Mouse (Mus musculus) intestine, postnatal 0 days (tissue): Measurements from ENCODE around the gene Ttc7. TPM values are rescaled to one million over a fixed set of nuclear protein-coding genes. Genes with fewer than 3 reads are reported as not detected.

ENCODE experiments used
- ATAC-seq: fragments of 200-750 bp; cut with Nextera tagmentation; 2 replicates; pipeline ENCODE4 v1.8.0; 2017; ENCODE audit warnings: mild to moderate bottlenecking, moderate TSS enrichment, moderate library complexity
- H3K27ac ChIP-seq: fragments of 300-500 bp; sonication (generic); 2 replicates; pipeline ENCODE4 v1.5.1; 2014; ENCODE audit warnings: mild to moderate bottlenecking, low read depth, low read length, moderate library complexity
- H3K27me3 ChIP-seq: fragments of 300-500 bp; sonication (generic); replicated peaks from 2 replicates; pipeline ENCODE4 v1.6.1; 2014; ENCODE audit warnings: low read length, mixed read lengths; ENCODE audit not compliant: control insufficient read depth, insufficient read depth
- H3K36me3 ChIP-seq: fragments of 300-500 bp; sonication (generic); 2 replicates; pipeline ENCODE4 v1.6.1; 2014; ENCODE audit warnings: mild to moderate bottlenecking, moderate library complexity; ENCODE audit not compliant: control insufficient read depth, insufficient read depth
- H3K4me1 ChIP-seq: fragments of 300-500 bp; sonication (generic); replicated peaks from 2 replicates; pipeline ENCODE4 v1.6.1; 2014; ENCODE audit warnings: antibody characterized with exemption, low read length, mixed read lengths; ENCODE audit not compliant: control insufficient read depth, insufficient read depth
- H3K4me2 ChIP-seq: fragments of 300-500 bp; sonication (generic); replicated peaks from 2 replicates; pipeline ENCODE4 v1.6.1; 2014; ENCODE audit warnings: low read depth, mild to moderate bottlenecking, moderate library complexity
- H3K4me3 ChIP-seq: fragments of 300-500 bp; sonication (generic); 2 replicates; pipeline ENCODE4 v1.5.1; 2014; ENCODE audit warnings: low read depth, low read length
- H3K9ac ChIP-seq: fragments of 300-500 bp; sonication (generic); 2 replicates; pipeline ENCODE4 v1.6.1; 2014; ENCODE audit warnings: mild to moderate bottlenecking, low read depth, low read length
- H3K9me3 ChIP-seq: fragments of 300-500 bp; sonication (generic); 2 replicates; pipeline ENCODE4 v1.6.1; 2016; ENCODE audit warnings: mixed run types; ENCODE audit not compliant: control insufficient read depth
- CTCF ChIP-seq: sonication (generic); IDR thresholded peaks from 2 replicates; pipeline ENCODE4 v1.5.1; 2016; ENCODE audit warnings: low read depth, mild to moderate bottlenecking, control low read depth, antibody characterized with exemption, moderate library complexity
- WGBS: fragments of 180-500 bp; shearing (Covaris S2); extraction: QIAGEN DNeasy Blood & Tissue Kit; methylation state at CpG from one replicate; pipeline ENCODE4 v1.1.7; 2014; 5-methylcytosine and 5-hydroxymethylcytosine counted together
- polyA plus RNA-seq: library from polyadenylated mRNA; unstranded; fragments of >200 nt; fragmentation: Nextera tagmentation; extraction: Ambion mirVana; gene quantifications from 2 replicates; pipeline ENCODE4 v1.2.1, GENCODE M21; 2015

Ttc7 gene
- polyA plus RNA-seq, 1 experiment from 2014 or later, result 61.7 TPM

GRCm38 (mm10) chr17:87378354-87379159, 95.9 kb downstream of the Ttc7 start:
- WGBS, result 69% methylated on average over 16 of the region's 16 CpGs
- Histone ChIP-seq H3K36me3 (peaks cover 8% of the 10 kb centered on the region; the same call in 1 of the 2 replicates), H3K4me2 (no peak overlapping the region), H3K9ac (no peak overlapping the region), H3K4me3 (no peak overlapping the region), H3K9me3 (no peaks in the 10 kb centered on the region), H3K27me3 (no peaks in the 10 kb centered on the region), H3K4me1 (no peaks in the 10 kb centered on the region), H3K27ac (no peak overlapping the region)
- ATAC-seq, result no peak
- TF ChIP-seq CTCF, result peak; percentile 24; the same call in 1 of the 2 replicates

DNA sequence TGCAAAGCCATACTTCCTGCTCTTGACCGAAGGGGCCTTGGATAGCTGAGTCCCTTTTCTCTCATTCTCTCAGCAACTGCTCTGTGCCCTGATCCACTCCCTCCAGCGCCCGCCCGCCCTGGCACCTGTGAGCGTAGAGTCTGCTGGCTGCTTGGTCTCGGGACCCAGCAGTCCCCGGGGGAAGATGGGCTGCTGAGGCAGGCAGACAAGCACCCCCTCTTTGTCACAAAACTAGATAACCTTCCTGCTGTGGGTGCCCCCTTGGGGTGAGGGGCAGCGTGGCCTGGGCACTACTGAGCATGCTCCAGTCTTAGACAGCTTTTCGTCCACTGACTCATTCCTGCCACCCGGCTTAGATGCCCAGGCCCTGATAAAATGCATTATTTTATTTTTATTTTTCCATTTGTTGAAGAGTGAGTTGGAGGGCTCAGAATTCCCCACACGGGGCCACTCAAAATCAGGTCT, 96.5 kb downstream of the Ttc7 start:
- WGBS, result 82% methylated on average over 11 of the region's 11 CpGs
- Histone ChIP-seq H3K9me3 (no peaks in the 10 kb centered on the region), H3K36me3 (peaks cover 8% of the 10 kb centered on the region; the same call in 1 of the 2 replicates), H3K27me3 (no peaks in the 10 kb centered on the region), H3K4me2 (no peak overlapping the region), H3K9ac (no peak overlapping the region), H3K27ac (no peak overlapping the region), H3K4me3 (no peak overlapping the region), H3K4me1 (no peaks in the 10 kb centered on the region)
- ATAC-seq, result no peak
- no peak for TF ChIP-seq CTCF

DNA sequence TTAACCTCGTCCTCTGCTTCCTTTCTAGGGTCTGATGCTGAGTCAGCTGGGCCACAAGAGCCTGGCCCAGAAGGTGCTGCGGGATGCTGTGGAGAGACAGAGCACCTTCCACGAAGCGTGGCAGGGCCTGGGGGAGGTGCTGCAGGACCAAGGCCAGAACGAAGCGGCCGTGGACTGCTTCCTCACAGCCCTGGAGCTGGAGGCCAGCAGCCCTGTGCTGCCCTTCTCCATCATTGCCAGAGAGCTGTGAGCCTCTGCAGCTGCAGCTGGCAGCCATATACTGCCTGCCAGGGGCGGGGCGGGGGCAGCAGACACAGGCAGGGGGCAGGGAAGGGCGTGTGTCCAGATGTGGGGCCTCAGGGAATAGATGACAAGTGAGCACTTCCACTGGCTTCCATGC, 97.1 kb downstream of the Ttc7 start:
- ATAC-seq, result no peak
- no peaks in the 10 kb centered on the region for H3K4me1 ChIP-seq
- no peak overlapping the region for H3K9ac ChIP-seq
- no peak overlapping the region for H3K4me3 ChIP-seq
- peaks cover 8% of the 10 kb centered on the region; the same call in 1 of the 2 replicates for H3K36me3 ChIP-seq
- no peak for TF ChIP-seq CTCF
- H3K4me2 ChIP-seq, result no peak overlapping the region
- H3K9me3 ChIP-seq, result no peaks in the 10 kb centered on the region
- WGBS, result 50% methylated on average over 10 of the region's 10 CpGs
- no peak overlapping the region for H3K27ac ChIP-seq
- H3K27me3 ChIP-seq, result no peaks in the 10 kb centered on the region

DNA sequence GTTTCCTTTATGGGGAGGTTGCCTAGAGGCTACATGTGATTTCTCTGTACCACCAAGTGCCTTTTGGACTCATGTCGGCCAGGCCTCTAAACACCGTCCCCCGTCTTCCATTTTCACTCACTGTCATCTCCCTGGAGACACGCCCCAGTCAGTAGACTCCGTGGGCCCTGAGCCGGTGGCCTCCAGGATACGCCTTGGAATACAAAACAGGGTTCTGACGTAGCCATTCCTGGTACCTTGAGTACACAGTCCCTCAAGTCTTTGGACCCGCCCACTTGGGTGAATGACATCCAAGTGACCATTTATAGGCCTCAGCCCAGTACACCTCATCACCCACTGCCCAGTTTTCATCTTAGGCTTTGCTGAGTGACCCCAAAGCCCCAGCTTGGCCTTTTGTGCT, 98.0 kb downstream of the Ttc7 start:
- ATAC-seq, result no peak
- H3K4me1 ChIP-seq, result no peaks in the 10 kb centered on the region
- H3K27ac ChIP-seq, result no peak overlapping the region
- no peak overlapping the region for H3K4me3 ChIP-seq
- no peaks in the 10 kb centered on the region for H3K9me3 ChIP-seq
- no peak overlapping the region for H3K9ac ChIP-seq
- H3K4me2 ChIP-seq, result no peak overlapping the region
- 67% methylated on average over 9 of the region's 9 CpGs for WGBS
- H3K36me3 ChIP-seq, result peaks cover 8% of the 10 kb centered on the region; the same call in 1 of the 2 replicates
- no peak for TF ChIP-seq CTCF
- no peaks in the 10 kb centered on the region for H3K27me3 ChIP-seq

DNA sequence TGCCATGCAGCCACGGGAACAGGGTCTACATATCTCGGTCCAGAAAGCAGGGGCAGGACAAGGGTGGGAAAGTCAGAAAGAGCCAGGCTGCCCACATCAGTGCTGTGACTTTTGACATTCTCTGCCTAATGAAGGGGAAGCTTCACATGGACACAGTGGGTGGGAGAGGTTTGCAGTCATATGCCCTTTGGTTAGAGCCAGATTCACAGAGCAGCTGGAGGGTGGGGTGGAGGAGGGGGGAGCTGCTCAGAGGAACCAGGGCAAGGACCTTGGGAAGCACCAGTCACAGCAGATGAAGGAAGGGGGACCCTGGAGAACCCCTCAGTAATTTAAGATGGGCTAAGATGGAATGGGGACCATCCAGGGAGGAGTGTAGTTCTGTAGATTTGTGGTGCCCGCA, 103.1 kb downstream of the Ttc7 start:
- H3K27ac ChIP-seq, result no peak overlapping the region
- H3K9ac ChIP-seq, result no peak overlapping the region
- no peaks in the 10 kb centered on the region for H3K36me3 ChIP-seq
- H3K4me2 ChIP-seq, result no peak overlapping the region
- no peaks in the 10 kb centered on the region for H3K9me3 ChIP-seq
- TF ChIP-seq CTCF, result no peak
- no peak for ATAC-seq
- 83% methylated on average over 3 of the region's 3 CpGs for WGBS
- H3K4me3 ChIP-seq, result no peak overlapping the region
- no peaks in the 10 kb centered on the region for H3K27me3 ChIP-seq
- H3K4me1 ChIP-seq, result no peaks in the 10 kb centered on the region

DNA sequence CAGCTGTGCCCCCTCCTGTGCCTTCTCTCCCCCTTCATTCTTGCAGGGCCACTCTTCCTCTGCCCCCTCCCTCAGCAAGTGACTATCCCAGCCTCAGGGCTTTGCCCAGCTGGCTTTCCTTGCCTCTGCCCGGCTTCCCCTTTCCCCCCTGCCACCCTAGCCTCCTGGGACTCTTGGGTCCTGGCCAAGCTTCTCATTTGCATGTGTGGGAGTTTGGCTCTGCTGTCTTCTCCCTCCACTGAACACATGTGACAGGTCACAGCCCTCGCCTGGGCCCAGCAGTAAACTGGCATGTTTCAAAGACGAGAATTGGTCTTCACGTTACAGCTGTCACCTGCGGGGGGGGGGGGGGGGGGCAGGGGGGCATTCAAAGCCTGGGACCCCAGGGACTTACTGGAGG, 104.4 kb downstream of the Ttc7 start:
- no peak for TF ChIP-seq CTCF
- H3K4me2 ChIP-seq, result no peak overlapping the region
- 19% methylated on average over 4 of the region's 5 CpGs for WGBS
- H3K9ac ChIP-seq, result no peak overlapping the region
- no peaks in the 10 kb centered on the region for H3K4me1 ChIP-seq
- H3K4me3 ChIP-seq, result no peak overlapping the region
- no peak overlapping the region for H3K27ac ChIP-seq
- no peaks in the 10 kb centered on the region for H3K36me3 ChIP-seq
- H3K9me3 ChIP-seq, result no peaks in the 10 kb centered on the region
- no peaks in the 10 kb centered on the region for H3K27me3 ChIP-seq
- no peak for ATAC-seq
